Mouse (Mus musculus): ENCODE results near the gene Elp4. TPM values are rescaled to one million over a fixed set of nuclear protein-coding genes. Genes with fewer than 3 reads are reported as not detected.

Gene Elp4
- polyA plus RNA-seq, 2 experiments from 2014 or later = 10.6 to 11.1 TPM

DNA sequence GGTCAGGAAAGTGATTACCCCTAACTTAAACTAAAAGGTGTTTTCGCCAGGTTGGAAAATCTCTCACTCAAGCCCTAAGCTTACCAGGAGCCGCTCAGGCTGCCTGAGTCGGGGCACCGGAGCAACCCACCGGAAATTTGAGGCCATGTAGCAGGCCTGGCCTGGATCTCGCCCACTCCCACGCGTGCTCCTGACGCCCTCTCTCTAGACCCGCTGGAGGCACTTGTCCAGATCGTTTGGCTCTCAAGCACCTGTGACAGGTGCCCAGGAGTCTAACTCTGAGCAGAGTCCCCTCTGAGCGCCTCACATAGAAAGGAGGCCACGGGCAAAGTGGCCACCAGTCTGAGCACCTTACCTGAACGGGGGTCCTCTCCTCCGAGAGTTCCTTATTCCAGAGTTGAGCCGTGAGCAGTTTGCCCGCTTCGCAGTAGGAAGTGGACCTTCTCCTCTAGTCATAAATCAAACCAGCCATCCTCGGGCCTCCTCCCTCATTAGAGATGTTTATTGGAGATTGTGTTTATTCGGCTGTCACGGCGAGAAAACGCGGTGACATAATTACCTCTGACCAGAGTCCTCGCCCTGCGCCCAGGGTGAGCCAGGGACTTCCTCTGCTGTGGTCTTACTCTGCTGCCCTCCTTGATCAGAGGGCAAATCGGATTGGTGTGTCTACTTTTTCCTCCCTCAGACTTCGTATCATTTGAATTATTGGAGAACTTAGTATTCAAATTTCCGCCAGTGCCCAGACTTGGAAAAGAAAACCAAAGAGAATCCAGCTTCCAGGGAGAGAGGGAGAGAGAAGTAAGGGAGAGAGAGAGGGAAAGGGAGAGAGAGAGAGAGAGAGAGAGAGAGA is 234.3 kb downstream of the Elp4 start:
- no peak for ATAC-seq

DNA sequence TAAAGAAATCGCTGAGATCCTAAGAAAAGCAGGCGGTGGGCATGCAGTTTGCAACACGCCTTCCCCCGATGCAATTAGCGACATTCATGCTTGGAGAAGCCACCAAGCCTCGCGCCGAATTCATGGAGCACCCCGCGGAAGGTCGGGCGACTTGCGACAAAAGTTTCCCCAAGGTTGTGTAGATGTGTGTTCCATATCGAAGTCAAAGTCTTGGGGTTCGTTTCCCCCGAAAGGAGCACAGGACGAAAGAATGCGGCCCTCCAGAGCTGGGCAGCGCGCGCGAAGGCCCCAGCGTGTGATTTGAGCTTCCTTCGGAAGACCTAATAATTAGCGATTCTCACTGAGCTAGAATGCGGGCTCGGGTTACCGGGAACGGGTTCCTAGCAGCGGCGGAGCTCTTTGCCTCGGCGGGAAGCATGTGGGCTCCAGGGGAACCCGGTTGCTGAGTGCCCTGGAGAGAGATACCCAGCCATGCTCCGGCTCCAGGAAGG is 234.9 kb downstream of the Elp4 start:
- ATAC-seq = no peak

DNA sequence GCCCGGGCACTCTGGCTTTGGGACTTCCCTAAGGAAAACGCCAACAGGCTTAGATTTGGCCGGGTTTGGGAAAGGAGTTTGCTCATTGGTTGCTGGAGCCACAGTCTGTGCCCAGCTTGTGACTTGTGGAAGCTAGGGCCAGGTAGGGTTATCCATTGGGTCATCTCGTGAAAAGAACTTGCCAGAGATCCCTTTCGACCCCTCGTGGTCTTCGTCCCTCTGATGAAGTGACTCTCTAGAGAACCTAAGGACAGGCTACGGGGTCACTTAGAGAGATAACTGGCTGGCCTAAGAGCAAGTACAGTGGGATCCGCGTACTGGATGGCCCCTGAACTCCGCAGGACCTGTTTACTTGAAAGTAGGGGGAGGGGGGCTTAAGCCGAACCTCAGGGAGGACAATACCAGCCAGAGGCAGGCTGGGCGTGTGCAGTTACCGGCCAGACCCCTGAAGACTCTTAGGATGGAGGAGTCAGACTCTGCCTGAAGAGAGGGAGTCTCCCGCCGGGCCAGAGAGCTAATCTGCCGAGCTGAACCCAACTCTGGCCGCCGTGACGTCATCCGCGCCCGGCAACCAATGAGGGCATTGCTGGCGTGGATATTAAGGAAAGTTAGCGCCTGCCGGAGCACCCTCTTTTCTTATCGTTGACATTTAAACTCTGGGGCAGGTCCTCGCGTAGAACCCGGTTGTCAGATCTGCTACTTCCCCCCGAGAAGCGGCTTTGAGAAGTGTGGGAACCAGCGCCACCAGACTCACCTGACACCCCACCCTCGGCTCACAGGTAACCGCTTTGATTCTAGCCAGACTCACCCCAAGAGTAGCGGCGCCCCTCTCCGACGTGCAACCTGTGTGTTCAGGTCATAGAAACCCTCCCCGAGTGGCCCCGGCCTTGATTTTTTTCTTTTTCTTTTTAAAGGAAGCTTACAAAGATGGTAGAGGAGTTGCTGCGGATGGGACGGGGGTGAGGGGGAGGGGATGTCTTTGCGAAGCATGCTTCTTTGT is 235.8 kb downstream of the Elp4 start, which contains the start of gene Pax6:
Gene Pax6, plus strand, starts transcription at position 630 of the 1,000 bp plus-strand sequence.
- no peak for ATAC-seq

DNA sequence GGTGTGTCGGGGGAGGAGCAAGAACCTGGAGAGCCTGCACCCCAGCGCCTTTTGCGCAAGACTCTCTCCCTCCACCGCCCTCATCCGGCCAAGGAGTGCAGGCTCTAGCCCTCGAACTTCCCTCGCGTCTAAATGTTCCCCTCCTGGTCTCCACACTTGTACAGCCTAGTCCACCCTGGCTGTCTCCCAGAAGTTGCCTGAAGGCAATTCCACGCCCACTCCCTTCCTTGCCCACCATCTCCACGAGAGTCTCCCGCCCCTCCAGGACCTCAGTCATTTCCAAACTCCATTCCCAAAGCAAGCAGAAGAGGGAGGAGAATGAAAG is 236.8 kb downstream of the Elp4 start:
- ATAC-seq = peak; percentile 44

DNA sequence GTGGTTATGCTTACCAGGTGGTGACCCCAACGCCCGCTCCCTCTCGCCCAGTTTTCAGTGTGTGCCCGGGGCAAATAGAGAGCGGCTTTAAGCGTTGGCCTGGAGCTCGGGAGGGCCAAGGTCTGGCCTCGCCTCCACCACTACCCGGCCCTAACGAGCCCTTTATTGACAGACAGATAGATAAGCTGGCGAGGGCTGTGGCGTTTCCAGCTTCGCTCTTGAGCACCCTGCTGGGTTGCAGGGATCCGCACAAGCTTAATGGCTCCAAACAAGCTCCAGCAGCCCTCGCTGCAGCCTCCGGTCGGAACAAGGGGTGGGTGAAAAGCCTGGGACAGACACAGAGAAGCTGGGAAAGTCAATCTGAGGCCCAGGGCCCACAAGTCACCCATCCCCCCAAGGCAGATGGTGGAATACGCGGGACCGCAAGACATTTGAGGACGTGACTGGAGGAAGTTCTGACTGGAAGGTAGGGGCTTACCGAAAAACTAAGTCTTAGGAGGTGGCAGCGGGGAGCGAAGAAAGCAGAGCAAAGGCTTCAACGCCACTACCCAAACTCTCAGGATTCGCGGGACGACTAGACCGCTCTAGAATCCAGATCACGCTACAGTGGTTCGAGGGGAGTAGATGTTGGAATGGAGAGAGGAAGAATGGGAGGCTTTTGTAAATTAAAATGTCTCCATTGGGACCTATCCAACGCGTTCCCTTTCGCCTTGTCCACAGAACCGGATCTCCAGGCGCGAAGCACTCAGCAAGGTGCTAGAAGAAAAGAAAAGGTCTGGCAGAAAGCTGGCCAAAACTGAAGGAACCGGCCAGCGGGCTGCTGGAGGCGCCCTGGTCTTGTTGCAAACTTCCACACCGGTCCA is 237.4 kb downstream of the Elp4 start:
- ATAC-seq = no peak

DNA sequence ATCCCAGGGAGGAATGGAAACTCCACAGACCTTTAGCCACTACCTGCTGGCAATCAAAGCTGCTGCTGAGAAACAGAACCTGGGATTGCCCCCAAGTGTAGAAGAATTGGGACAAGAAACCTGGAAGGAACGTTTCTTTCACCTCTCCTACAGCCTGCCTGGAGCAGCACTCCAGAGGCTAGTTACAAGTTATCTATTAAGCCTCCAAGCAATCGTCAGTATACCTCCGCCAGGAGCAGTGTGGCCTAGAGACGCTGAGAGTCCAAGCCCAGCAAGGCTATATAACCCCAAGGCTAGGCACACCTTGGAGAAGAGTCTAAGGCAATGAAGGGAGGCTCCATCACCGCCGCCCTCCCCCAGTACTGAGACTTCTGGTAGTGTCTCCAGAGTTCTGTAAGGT is 238.0 kb downstream of the Elp4 start:
- no peak for ATAC-seq

DNA sequence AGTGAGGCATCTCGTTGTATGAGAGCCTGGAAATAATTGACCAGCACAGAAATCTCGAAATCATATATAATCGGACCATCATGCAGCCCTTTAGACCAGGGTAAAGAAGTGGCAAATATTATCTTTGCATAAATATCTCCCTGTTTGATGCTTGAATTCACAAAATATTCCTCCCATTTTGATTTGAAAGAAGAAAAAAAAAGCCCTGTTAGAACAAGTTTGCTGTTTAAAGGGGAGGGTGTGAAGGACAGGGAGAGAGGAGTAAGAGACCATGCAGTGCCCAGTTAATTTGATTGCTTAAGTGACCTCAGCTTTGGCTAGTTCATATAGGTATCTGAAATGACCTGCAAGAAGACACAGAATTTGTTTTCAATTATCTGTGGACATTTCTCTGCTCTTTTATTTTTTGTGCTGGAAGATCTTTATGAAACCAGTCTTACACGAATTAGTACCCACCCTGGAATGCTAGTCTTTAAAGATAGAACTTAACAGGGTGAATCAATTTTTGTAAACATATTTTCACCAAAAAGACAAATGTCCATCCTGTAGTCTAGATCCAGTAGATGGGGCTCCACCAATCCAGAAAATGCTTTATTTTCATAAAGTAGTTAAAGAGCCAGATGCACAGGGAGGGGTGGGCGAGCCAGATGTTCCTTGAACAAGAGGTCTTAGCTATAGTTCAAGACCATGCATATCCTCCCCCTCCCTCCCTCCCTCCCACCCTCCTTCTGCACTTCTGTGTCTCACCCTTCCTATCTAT is 238.7 kb downstream of the Elp4 start:
- ATAC-seq = no peak

DNA sequence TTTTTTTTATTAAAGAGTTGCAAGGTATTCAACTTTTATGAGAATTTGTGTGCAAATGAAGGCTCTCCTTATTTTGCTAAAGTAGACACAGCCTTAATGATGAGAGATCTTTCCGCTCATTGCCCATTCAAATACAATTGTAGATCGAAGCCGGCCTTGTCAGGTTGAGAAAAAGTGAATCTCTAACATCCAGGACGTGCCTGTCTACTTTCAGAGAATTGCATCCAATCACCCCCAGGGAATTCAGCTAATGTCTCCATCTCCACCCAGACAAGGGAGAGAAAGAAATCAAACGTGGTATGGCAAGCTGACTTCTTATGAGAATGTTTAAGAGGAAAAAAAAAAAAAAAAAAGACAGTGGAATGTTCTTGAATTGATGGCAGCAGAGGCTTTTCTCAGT is 239.4 kb downstream of the Elp4 start:
- ATAC-seq = no peak

DNA sequence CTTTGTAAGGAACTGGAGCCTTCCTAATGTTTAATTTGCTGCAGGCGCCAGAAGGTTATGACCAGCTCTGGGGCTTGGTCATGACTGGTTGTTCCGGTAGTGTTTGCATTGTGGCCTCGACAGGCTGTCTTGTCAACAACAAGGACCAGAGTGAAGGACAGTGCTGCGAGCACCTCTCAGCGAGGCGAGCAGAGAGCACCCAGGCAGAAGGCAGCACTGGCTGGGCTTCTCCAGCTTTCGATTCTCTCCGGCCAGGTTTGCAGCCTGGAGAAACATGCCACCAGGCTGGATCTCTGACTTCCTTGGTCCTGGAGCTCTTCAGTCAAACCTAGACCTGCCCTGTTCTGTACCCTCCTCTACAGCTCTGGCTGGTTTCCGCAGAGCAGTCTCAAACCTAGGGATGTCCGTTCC is 241.3 kb downstream of the Elp4 start:
- ATAC-seq = no peak

DNA sequence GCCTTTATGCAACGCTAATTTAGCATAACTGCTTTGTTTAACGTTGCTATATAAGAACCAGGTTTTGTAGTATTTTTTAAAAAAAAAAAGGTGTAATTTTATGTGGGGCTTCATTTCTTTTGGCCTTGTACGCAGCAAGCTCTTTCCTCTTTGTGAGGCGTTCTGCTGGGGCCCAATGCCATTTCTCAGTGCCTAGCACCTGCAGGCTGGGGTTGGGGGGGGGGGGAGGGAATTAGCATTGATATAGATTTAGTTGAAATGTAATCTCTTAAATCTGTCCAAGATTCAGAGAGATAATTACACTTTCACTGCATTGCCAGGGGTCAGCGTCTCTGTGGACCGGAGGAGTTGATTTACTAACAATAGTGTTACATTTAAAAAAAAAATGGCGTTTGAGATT is 241.8 kb downstream of the Elp4 start:
- ATAC-seq = no peak

DNA sequence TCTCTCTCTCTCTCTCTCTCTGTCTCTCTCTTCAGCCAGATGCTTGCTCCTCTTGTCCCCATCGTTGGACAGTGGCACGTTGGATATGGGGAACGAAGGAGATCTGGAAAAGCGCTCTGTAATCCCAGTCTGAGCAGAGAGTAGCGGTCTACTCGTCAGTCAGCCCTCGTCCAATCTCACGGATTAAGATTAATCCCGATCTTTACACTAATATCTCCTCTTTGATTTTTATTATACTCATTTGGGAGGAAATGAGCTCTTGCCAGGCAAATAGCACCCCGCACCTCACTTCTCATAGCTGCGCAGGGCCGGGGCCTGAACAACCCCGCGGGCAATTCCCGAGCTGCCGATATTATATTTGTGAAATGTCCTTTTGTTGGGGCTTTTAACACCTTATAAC is 242.2 kb downstream of the Elp4 start:
- no peak for ATAC-seq

DNA sequence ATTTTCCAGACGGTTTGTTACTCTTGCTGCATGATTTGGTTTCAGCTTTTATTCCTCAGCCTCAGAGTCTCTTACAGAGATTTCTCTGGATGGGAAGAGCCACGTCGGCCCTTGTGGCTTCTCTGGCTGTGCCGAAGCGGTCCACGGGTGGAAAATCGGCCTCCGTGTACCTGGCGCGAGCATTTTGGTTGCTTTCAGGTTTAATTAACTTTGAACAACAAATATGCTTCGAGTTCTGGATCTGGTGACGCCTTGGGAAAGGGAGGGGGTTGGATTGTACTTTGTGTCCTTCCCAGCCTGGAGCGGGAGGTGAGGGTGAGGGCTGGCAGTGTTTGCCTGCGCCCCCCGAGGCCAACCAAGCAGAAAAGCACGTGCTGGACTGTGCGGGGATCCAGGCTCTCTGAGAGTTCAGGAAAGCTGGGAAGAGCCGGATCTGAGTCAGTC is 242.7 kb downstream of the Elp4 start:
- no peak for ATAC-seq

DNA sequence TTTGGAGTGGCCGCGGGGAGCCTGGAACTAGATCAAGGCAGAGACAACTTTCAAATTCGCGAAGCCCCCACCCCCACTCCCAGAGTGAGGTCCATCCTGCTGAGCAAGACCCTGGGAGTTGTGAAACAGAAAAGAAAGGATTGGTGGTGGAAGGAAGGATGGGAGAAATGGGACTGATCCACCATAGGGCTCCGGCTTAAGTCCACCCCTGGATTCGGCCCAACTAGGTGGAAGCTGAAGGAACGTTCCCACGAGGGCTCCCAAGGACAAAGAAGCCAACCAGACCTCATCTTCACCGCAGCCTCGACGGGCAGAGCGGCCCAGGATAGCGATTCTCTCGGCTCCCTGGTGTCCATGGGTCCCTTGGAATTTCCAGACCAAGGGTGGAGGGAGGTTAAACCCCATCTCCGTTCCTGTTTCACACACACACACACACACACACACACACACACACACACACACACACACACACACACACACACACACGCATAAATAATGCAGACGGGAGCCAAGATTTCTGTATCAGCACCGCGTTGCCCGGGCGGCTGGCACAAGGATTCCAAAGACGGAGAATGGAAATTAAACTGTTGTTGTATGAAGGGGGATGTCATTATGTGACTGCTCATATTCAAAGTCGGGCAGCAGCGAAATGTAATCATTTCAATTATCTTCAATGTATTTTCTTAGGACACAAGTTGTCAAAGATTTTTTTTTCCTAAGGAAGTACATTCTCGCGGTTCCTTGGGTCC is 243.3 kb downstream of the Elp4 start:
- ATAC-seq = no peak

DNA sequence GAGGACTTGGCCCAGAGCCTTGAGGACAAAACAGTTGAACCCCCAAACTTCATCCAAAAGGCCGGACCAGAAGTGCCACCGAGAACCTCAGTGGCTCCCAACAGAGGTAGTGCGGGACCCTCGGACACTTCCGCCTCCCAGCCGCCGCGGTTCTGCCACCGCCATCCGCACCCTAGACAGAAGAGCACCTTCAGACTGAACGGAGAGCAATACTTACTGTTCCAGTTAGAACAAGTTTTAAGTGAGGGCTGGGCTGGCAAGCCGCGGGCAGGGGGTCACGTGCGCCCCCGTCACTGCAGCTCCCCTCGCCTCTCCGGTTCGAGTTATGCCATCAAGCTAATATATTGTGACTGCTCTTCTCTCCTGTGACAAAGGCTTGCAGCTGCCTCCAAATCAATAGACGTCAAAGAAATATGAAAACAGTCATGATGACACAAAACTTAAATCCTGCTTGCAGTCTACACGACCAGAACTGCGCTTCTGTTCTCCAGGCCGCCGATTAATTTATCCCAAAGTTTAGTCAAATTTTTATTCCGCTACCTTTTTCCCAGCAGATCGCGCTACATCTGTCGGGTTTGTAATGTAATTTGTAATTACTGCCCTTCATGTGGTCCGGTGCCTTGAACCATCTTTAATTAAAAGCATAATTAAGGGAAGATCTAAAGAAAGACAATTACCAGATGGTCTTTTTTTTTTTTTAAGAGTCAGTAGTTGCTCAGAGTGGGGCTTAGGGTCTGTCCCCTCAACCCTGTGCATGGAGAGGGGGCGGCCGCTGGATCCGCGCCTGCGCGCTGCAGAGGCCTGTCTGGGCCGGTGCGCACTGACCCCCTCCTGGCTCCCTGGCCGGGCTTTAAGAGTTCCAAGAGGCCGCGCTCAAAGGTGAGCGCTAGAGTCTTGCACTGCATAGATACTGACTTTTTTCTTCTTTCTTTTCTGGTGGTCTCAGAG is 244.2 kb downstream of the Elp4 start:
- ATAC-seq = no peak

DNA sequence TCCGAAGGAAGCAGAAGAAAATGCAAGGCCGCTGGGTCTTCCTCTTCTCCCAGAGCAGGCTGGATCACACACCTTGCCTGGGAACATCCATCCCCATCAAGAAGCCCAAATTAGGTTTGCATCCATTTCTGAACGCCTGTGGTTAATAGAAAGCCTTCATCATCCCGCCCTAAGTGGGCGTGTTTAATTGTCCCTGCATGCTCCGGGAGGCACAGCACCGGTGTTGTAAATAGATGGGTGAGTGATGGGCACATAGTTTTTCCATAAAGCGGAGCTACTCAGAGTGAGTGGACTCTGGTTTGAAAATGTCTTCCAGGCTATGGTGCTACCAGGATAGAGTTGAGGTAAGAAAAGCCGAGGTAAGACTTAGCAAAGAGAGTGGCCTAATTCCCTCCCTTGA is 245.0 kb downstream of the Elp4 start:
- no peak for ATAC-seq

DNA sequence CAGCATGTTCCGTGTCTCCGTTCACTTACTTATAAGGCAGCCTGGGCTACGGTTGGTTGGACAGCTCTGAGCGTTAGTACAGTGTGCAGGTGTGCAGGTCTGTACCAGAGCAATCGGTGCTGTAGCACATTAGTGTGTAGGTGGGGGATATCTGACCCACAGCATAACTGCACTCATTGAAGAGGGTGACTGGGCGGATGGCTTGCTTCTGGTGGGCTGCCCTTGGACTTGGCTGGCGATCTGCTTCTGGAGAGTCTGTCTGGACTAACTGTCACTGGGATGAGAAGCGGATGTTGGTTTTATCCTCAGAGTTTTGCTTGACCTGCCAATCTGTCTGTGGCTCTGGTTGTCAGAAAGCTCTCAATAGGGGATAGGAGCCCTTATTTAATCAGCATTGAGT is 247.9 kb downstream of the Elp4 start:
- ATAC-seq = no peak

Measured in CD4-positive, CD25-positive, alpha-beta regulatory T cell, adult 4 months (primary cell).